Mouse (Mus musculus) brown adipose tissue, adult 24 weeks (tissue): Measurements from ENCODE around the gene Tmem52. TPM values are rescaled to one million over a fixed set of nuclear protein-coding genes. Genes with fewer than 3 reads are reported as not detected.

Experiments
- H3K27ac ChIP-seq: fragments of 200-500 bp; replicated peaks from 2 replicates; pipeline ENCODE4 v1.5.1; 2012; ENCODE audit warnings: low read depth, mild to moderate bottlenecking, low read length
- H3K4me1 ChIP-seq: fragments of 200-500 bp; 2 replicates; pipeline ENCODE4 v1.6.1; 2012; ENCODE audit warnings: low read length, mixed read lengths; ENCODE audit not compliant: control insufficient read depth, insufficient read depth, insufficient read length
- H3K4me3 ChIP-seq: fragments of 200-500 bp; 2 replicates; pipeline ENCODE4 v1.5.1; 2012; ENCODE audit warnings: low read depth, mild to moderate bottlenecking, low read length, moderate library complexity; ENCODE audit not compliant: insufficient read depth
- polyA plus RNA-seq: library from polyadenylated mRNA; stranded (reverse); fragments of >200 nt; gene quantifications from 2 replicates; pipeline ENCODE4 v1.2.4, GENCODE M21; 2012; ENCODE audit not compliant: missing spikeins, insufficient read depth, insufficient read length

Gene Tmem52
- polyA plus RNA-seq, 1 experiment = 1.1 TPM

GRCm38 (mm10) chr4:155488232-155489025 lies 19.5 kb downstream of the Tmem52 start:
- Histone ChIP-seq H3K4me3 (no peak overlapping the region), H3K4me1 (peaks cover 51% of the 10 kb centered on the region), H3K27ac (peak overlapping the region; percentile 91)

GRCm38 (mm10) chr4:155489101-155489970 lies 20.4 kb downstream of the Tmem52 start:
- peaks cover 52% of the 10 kb centered on the region for H3K4me1 ChIP-seq
- H3K4me3 ChIP-seq = no peak overlapping the region
- H3K27ac ChIP-seq = peak overlapping the region; percentile 91

- H3K4me1 ChIP-seq = peaks cover 49% of the 10 kb centered on the region
These were observed 21.5 kb downstream of the Tmem52 start for GRCm38 (mm10) chr4:155490456-155490855.

GRCm38 (mm10) chr4:155490990-155491504 lies 22.1 kb downstream of the Tmem52 start, which contains the start of gene Gnb1:
Gene Gnb1, plus strand, starts transcription at chr4:155491361.
- Histone ChIP-seq H3K27ac (peak within 1 kb of the TSS; percentile 89), H3K4me3 (peak within 1 kb of the TSS; percentile 98), H3K4me1 (peaks cover 51% of the 10 kb centered on the region)

More at GRCm38 (mm10) chr4:155490456-155490855, 21.5 kb downstream of the Tmem52 start:
- Histone ChIP-seq H3K27ac (peak overlapping the region; percentile 89), H3K4me3 (peak overlapping the region; percentile 57)

- Histone ChIP-seq H3K27ac (peak overlapping the region; percentile 81), H3K4me1 (peaks cover 46% of the 10 kb centered on the region)
These were observed 22.7 kb downstream of the Tmem52 start for GRCm38 (mm10) chr4:155491529-155492130.

GRCm38 (mm10) chr4:155492131-155492633 lies 23.3 kb downstream of the Tmem52 start:
- Histone ChIP-seq H3K4me1 (peaks cover 41% of the 10 kb centered on the region), H3K27ac (peak overlapping the region; percentile 81), H3K4me3 (peak overlapping the region; percentile 98)

More at GRCm38 (mm10) chr4:155491529-155492130, 22.7 kb downstream of the Tmem52 start:
- peak overlapping the region; percentile 98 for H3K4me3 ChIP-seq

- Histone ChIP-seq H3K27ac (no peak overlapping the region), H3K4me3 (no peak overlapping the region), H3K4me1 (peaks cover 19% of the 10 kb centered on the region)
These were observed 26.0 kb downstream of the Tmem52 start for GRCm38 (mm10) chr4:155494891-155495290.

GRCm38 (mm10) chr4:155497963-155498362 lies 29.0 kb downstream of the Tmem52 start:
- H3K4me3 ChIP-seq = no peak overlapping the region
- no peak overlapping the region for H3K27ac ChIP-seq
- peaks cover 20% of the 10 kb centered on the region for H3K4me1 ChIP-seq

GRCm38 (mm10) chr4:155501126-155501525 lies 32.2 kb downstream of the Tmem52 start:
- H3K4me3 ChIP-seq = no peak overlapping the region
- H3K4me1 ChIP-seq = peaks cover 34% of the 10 kb centered on the region
- no peak overlapping the region for H3K27ac ChIP-seq

- H3K4me3 ChIP-seq = 0 out of 2 replicates have a peak overlapping the region, but pooled peaks have one; percentile 17
- H3K4me1 ChIP-seq = peaks cover 38% of the 10 kb centered on the region
- H3K27ac ChIP-seq = no peak overlapping the region
These were observed 36.2 kb downstream of the Tmem52 start for GRCm38 (mm10) chr4:155505067-155505466.

- Histone ChIP-seq H3K4me3 (no peak overlapping the region), H3K27ac (no peak overlapping the region), H3K4me1 (peaks cover 41% of the 10 kb centered on the region)
These were observed 36.9 kb downstream of the Tmem52 start for GRCm38 (mm10) chr4:155505671-155506295.

- no peak overlapping the region for H3K27ac ChIP-seq
- H3K4me1 ChIP-seq = peaks cover 35% of the 10 kb centered on the region
- H3K4me3 ChIP-seq = no peak overlapping the region
These were observed 39.7 kb downstream of the Tmem52 start for GRCm38 (mm10) chr4:155508614-155509013.

- H3K4me1 ChIP-seq = peaks cover 22% of the 10 kb centered on the region
- H3K4me3 ChIP-seq = no peak overlapping the region
- no peak overlapping the region for H3K27ac ChIP-seq
These were observed 42.1 kb downstream of the Tmem52 start for GRCm38 (mm10) chr4:155510981-155511380.

GRCm38 (mm10) chr4:155514810-155515209 lies 45.9 kb downstream of the Tmem52 start:
- Histone ChIP-seq H3K4me3 (no peak overlapping the region), H3K27ac (no peak overlapping the region), H3K4me1 (peaks cover 14% of the 10 kb centered on the region)
